Mouse (Mus musculus): ENCODE measurements around the gene Ogdh. TPM values are rescaled to one million over a fixed set of nuclear protein-coding genes. Genes with fewer than 3 reads are reported as not detected.
"Not testable (repeated sequence)": the region's sequence is repeated elsewhere in the genome, so short reads cannot be mapped to it uniquely, and the experiment has no call there.

Ogdh gene
- polyA plus RNA-seq, 1 experiment = 1,285 TPM

DNA sequence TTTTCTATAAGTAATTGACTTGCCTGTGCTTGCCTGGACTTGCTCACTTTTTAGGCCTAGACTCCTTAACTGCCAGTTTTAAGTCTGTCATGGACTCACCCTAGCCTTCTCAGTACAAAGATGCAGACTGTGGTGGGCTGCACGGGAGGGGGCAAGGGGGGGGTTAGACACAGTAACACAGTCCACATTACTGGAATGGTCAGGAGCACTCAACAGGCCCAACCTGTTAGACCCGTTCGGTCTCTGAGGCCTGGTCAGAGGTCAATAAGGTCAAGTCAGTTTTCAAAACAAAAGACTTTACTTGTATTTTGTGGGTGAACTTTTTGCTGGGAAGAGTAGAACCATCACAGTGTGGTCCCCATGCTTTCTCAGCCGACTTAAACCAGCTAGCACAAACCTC is 75.7 kb downstream of the Ogdh start:
- H3K27ac ChIP-seq (replicated peaks; ENCODE audit: low read depth, low read length) = no peak overlapping the region
- H3K4me3 ChIP-seq (ENCODE audit: insufficient read depth, low read depth, low read length) = no peak overlapping the region
- no peaks in the 10 kb centered on the region; the same call in 1 of the 2 replicates for H3K4me1 ChIP-seq (ENCODE audit: control insufficient read depth, insufficient read depth, insufficient read length, low read length)

DNA sequence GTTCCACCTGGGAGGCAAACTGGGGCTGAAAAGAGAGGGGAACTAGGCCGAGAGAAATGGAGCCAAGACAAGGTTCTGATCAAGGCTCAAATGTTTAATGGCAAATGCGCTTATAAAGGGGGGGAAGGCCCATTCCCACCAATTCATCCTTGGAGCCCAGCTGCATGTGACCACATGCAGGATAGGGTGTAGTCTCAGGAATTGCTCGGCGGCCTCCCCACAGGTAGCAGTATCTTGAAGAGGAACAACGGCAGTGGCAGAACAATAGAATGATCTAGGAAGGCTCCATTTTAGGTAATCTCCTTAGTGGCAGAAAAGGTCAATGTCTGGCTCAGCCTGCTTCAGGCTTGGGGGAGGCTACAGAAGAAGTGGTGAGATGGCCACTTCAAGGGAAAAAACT is 76.6 kb downstream of the Ogdh start:
- H3K4me1 ChIP-seq (ENCODE audit: control insufficient read depth, insufficient read depth, insufficient read length, low read length); H3K4me3 ChIP-seq (ENCODE audit: insufficient read depth, low read depth, low read length); H3K27ac ChIP-seq (replicated peaks; ENCODE audit: low read depth, low read length): not testable (repeated sequence)

DNA sequence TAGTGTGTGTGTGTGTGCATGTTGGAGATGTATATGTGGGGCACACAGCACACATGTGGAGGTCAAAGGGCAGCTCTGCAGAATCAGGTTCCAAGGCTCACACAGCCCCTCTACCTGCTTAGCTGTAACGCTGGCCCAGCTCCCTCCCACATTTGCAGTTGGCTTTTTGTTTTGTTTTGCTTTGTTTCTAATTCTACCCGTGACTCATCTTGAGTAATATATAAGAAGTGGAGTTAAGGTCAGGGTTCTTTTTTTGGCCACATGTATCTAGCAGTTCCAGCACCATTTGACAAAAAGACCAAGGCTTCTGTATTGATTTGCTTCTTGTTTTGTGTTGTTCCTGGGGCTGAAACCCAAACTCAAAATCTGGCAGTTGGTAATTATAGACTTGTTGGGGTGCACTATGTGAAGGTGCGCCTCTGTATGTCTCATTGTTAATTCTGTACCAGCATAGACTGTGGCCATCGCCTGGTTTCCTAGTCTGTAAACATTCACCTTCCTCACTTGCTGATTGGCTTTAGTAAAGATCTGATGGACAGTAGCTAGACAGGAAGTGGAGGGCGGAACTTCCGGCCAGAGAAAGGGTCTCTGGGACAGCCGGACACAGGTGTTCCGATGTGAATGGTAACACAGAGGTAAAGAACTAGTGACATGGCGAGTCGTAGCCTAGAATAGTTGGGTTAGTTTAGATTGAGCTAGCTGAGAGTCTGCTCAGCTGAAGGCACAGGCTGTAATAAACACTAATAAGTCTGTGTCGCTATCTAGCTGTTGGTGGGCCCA is 80.1 kb downstream of the Ogdh start:
- no peaks in the 10 kb centered on the region; the same call in 1 of the 2 replicates for H3K4me1 ChIP-seq (ENCODE audit: control insufficient read depth, insufficient read depth, insufficient read length, low read length)
- no peak overlapping the region for H3K4me3 ChIP-seq (ENCODE audit: insufficient read depth, low read depth, low read length)
- no peak overlapping the region for H3K27ac ChIP-seq (replicated peaks; ENCODE audit: low read depth, low read length)

DNA sequence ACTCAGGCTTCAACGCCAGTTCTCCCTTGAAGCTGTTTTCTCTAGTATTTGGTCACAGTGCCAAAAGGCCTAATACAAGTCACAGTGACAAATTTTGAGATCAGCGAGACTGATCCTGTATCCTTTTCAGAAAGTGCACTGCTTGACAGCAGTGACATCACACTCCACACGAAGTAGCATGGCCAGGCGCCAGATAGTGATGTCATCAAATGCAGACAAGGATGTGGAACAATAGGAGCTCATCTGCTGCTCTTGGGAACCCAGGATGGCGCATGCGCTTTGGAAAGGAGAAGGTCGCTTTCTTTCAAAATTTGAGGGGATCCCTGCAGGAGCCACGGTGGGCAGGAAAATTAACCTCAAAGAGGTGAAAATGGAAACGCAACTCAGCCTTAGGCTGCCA is 81.4 kb downstream of the Ogdh start:
- H3K4me1 ChIP-seq (ENCODE audit: control insufficient read depth, insufficient read depth, insufficient read length, low read length) = no peaks in the 10 kb centered on the region; the same call in 1 of the 2 replicates
- H3K4me3 ChIP-seq (ENCODE audit: insufficient read depth, low read depth, low read length) = no peak overlapping the region
- H3K27ac ChIP-seq (replicated peaks; ENCODE audit: low read depth, low read length) = no peak overlapping the region

DNA sequence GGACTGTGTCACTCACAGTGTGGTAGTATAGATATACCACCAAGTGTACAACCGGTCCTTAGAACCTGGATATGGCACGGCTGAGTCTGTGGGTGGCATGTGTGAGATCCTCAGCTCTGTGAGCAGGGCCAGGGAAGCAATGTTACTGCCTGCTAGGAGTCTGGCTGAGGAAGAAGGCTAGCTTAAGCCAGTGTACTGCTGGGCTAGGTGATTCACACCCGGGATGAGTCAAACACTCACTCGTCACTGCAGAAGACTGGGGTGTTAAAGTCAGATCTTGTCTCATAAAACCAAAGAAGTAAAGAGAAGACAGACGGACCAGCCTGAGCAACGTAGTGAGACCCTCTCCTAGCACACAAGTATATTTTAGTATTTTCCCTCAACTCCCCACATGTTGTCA is 89.5 kb downstream of the Ogdh start:
- Histone ChIP-seq H3K27ac (replicated peaks; ENCODE audit: low read depth, low read length) (no peak overlapping the region), H3K4me3 (ENCODE audit: insufficient read depth, low read depth, low read length) (no peak overlapping the region), H3K4me1 (ENCODE audit: control insufficient read depth, insufficient read depth, insufficient read length, low read length) (no peaks in the 10 kb centered on the region)

DNA sequence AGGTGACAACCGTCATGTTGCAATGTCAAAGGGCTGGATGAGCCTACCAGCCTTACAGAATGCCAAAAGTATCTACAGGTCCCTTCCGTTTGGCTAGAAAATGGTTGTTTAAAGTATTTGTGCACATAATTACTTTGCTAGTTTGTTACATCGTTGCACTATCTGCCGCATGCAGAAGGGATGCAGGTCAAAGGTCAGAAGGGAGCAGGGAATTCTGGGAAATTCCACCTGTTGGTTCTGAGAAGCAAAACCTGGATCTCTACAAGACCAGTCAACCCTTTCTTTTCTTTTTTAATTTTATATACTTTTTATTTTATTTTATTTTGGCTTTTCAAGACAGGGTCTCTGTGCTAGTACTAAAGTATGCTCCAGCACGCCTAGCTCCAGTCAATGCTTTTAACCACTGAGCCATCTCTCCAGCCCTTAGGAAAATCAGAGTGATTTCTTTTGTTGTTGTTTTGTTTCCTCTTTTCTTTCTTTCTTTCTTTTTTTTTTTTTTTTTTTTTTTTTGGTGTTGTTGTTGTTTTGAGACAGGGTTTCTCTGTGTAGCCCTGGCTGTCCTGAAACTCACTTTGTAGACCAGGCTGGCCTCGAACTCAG is 96.8 kb downstream of the Ogdh start:
- Histone ChIP-seq H3K27ac (replicated peaks; ENCODE audit: low read depth, low read length) (peak overlapping the region; percentile 99), H3K4me3 (ENCODE audit: insufficient read depth, low read depth, low read length) (peak overlapping the region; percentile 59; the same call in 1 of the 2 replicates), H3K4me1 (ENCODE audit: control insufficient read depth, insufficient read depth, insufficient read length, low read length) (peaks cover 11% of the 10 kb centered on the region)

DNA sequence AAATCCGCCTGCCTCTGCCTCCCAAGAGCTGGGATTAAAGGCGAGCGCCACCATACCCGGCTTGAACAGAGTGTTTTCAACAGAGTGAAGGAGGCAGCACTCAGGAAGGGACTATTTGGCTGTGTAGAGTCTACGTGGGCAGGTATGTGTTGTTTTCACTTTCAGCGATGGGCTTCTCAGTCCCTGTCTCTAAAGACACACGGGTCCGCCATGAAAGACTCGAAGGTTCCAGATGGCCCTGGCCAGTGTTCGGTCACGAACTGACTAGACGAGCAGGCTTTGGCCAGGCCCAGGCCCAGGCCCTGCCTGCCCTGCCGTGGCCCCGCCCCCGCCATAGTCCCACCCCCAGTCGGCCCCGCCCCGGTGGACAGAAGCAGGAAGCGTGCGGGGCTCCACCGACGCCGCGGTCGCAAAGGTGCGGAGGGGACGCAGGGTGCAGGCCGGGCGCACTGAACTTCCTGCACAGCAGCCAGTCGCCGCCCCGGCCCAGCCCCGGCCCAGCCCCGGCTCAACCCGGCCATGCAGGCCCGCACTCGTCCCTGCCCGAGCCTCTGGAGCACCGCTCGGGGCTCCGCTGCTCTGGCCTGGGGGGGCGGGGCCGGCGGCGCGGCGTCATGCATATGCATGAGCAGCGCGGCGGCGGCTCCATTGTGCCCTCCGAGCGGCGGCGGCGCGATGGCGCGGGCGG is 97.4 kb downstream of the Ogdh start, which contains the start of gene Zmiz2:
TSS of gene Zmiz2 (plus strand) at position 349 of the 688 bp plus-strand sequence.
- H3K4me3 ChIP-seq (ENCODE audit: insufficient read depth, low read depth, low read length) = peak within 1 kb of the TSS; percentile 80
- peaks cover 11% of the 10 kb centered on the region for H3K4me1 ChIP-seq (ENCODE audit: control insufficient read depth, insufficient read depth, insufficient read length, low read length)
- H3K27ac ChIP-seq (replicated peaks; ENCODE audit: low read depth, low read length) = peak within 1 kb of the TSS; percentile 99

DNA sequence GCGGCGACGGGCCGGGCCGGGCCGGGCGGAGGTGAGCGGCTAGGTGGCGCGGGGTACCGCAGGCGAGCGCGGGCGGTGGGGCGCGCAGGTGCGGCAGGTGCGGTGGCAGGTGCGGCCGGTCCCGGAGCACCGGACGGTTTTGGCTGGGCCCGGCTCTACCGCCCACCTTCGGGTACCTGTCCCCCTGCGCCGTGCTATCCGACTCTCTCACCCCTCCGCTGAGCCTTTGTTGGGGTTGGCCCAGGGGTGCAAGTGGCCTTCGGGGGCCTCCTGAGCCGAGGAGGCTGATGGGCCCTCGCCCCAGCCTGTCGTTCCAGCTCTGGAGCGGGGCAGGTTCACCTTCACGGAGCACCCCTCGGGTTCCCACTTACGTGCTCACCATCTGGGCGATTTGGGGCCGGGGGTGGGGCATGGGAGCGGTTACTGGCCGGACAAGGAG is 98.1 kb downstream of the Ogdh start:
- Histone ChIP-seq H3K27ac (replicated peaks; ENCODE audit: low read depth, low read length) (no peak overlapping the region; the same call in 1 of the 2 replicates), H3K4me3 (ENCODE audit: insufficient read depth, low read depth, low read length) (peak overlapping the region; percentile 80), H3K4me1 (ENCODE audit: control insufficient read depth, insufficient read depth, insufficient read length, low read length) (peaks cover 11% of the 10 kb centered on the region)

DNA sequence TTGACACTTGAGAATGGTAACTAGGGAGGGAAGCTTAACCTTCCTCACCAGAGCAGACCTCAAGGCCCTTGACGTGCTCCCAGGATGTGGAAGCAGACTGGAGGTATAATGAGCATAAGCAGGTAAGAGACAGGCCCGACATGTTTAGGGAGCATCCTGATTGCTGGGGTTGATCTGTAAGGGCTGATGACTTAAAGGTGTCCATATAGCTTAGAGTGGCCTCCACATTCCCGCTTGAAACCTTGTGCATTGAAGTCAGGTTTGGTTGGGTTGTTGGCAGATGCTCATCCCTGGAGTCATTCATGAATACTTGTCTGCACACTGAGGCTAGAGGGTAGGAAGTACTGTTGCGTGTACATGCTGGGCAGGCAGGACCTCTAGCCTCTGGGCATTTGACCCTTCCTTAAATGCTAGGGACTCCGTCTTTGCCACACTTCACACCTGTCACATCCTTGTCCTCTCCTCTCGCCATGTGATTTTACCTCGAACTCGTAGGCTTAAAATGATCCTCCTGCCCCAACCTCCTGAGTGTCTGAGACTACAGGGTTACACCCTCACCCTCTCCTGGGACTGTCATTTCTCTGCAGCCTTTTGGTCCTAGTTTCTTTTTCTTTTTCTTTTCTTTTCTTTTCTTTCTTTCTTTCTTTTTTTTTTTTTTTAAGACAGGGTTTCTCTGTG is 99.1 kb downstream of the Ogdh start:
- no peak overlapping the region for H3K27ac ChIP-seq (replicated peaks; ENCODE audit: low read depth, low read length)
- peaks cover 11% of the 10 kb centered on the region for H3K4me1 ChIP-seq (ENCODE audit: control insufficient read depth, insufficient read depth, insufficient read length, low read length)
- H3K4me3 ChIP-seq (ENCODE audit: insufficient read depth, low read depth, low read length) = peak overlapping the region; percentile 23

DNA sequence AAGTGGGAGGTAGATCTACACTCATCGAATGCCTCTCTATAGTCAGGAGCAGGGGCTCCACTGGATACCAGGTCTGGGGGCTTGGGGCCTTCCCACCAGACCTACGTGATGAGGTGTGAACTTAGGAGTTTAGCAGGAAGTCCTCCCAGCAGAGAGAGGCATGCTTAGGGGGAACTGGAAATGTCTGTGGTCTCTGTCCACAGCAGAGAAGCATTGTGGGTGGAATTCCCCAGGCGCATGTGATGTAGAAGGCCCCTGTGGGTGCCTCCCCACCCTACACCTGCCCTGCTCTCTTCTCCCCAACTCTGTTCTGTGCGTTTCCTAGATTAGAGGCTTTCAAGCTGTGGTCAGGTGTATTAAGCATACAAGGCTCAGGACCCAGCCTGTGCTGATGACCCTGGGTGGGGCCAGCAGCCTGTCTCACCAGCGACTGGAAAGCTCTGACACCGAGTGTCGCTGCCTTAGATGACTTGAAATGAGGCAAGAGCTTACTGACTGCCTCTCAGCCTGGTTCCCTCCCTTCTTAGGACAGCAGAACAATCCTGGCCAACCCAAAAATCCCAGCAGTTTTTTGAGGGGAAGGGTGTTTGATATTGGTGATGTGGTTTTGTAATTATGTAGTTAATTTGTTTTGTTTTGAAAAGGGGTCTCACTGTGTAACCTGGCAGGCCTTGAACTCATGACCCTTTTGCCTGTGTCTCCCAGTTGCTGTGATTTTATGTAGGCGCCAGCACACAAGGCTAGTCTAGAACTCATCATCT is 100.3 kb downstream of the Ogdh start:
- H3K4me3 ChIP-seq (ENCODE audit: insufficient read depth, low read depth, low read length) = no peak overlapping the region; the same call in 1 of the 2 replicates
- H3K4me1 ChIP-seq (ENCODE audit: control insufficient read depth, insufficient read depth, insufficient read length, low read length) = peaks cover 11% of the 10 kb centered on the region
- no peak overlapping the region for H3K27ac ChIP-seq (replicated peaks; ENCODE audit: low read depth, low read length)

DNA sequence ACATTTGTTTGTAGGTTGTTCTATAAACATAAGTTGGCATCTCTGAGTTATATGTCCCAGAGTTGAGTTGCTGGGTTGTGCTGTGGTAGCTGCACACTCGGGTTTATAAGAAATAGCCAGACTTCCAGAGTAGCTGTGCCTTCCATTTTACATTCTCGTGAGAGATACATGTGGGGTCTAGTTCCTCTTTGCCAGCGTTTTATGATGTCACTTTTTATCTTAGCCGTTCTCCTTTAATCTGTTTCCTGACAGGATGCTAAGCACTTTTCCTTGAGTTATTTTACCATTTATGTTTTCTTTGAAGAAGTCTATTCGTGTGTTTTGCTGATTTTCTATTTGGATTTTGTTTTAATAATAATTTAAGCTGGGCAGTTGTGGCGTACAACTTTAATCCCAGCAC is 101.4 kb downstream of the Ogdh start:
- H3K4me3 ChIP-seq (ENCODE audit: insufficient read depth, low read depth, low read length) = no peak overlapping the region
- peaks cover 11% of the 10 kb centered on the region for H3K4me1 ChIP-seq (ENCODE audit: control insufficient read depth, insufficient read depth, insufficient read length, low read length)
- H3K27ac ChIP-seq (replicated peaks; ENCODE audit: low read depth, low read length) = no peak overlapping the region

DNA sequence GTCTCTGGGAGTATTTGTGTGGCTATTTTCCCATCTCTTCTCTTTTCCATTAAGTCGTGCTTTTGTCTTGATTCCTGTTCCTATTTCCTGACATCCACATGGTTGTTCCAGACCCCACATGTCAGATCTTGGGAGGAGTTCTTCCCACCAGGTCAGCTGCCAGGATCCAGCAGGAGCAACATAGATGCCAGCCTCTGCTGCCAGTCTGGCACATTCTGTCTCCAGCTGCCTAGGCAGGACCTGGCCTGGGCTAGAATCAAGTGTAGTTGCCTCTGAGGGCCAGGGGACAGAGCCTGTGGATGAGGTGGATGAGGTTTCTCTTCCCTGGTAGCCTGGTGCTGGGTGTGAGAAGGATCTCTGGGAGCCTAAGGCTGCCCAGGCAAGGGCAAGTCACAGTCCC is 102.4 kb downstream of the Ogdh start:
- Histone ChIP-seq H3K4me1 (ENCODE audit: control insufficient read depth, insufficient read depth, insufficient read length, low read length) (peaks cover 11% of the 10 kb centered on the region), H3K4me3 (ENCODE audit: insufficient read depth, low read depth, low read length) (no peak overlapping the region), H3K27ac (replicated peaks; ENCODE audit: low read depth, low read length) (no peak overlapping the region)

DNA sequence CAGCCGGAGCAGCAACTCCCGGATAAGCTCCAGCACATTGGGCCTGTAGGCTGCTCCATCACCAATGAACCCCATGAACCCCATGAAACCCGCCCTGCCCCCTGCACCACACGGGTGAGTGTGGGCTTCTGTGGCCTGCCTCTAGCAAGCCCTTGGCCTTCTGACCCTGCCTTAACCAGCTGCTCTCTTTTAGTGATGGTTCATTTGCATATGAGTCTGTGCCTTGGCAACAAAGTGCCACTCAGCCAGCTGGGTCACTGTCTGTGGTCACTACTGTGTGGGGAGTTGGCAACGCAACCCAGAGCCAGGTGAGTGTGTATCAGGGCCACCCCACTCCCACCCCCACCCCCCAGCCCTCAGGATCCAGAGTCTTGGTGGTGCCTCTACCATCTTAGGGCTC is 104.1 kb downstream of the Ogdh start:
- peaks cover 6% of the 10 kb centered on the region for H3K4me1 ChIP-seq (ENCODE audit: control insufficient read depth, insufficient read depth, insufficient read length, low read length)
- H3K4me3 ChIP-seq (ENCODE audit: insufficient read depth, low read depth, low read length) = no peak overlapping the region
- H3K27ac ChIP-seq (replicated peaks; ENCODE audit: low read depth, low read length) = no peak overlapping the region

DNA sequence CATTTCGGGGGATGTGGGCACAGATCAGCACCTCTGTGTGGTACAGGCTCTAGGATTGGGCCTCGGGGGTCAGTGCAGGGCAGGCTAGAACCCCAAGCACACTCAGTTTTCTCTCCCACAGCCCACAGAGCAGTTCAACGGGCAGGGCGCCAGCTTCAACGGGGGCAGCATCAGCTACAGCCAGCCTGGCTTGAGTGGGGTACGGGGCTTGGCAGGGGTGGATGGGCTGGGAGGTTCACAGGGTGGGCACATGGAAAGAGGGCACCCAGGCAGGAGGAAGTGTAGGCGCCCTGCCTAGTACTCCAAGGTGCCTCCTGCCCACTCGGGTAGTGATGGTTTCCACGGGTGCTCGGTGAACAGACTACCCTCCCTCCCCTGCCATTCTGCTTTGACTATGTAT is 106.7 kb downstream of the Ogdh start:
- Histone ChIP-seq H3K4me3 (ENCODE audit: insufficient read depth, low read depth, low read length) (no peak overlapping the region), H3K27ac (replicated peaks; ENCODE audit: low read depth, low read length) (no peak overlapping the region), H3K4me1 (ENCODE audit: control insufficient read depth, insufficient read depth, insufficient read length, low read length) (no peaks in the 10 kb centered on the region)

All from brown adipose tissue, adult 24 weeks (tissue).